Mouse (Mus musculus) left cerebral cortex, adult 11 months (tissue): ENCODE data around the gene Smarcd2.

Experiments used
- DNase-seq: peaks from one replicate; pipeline ENCODE4 v3.0.0; 2022; ENCODE audit warnings: low spot score

Gene Smarcd2

GRCm38 (mm10) chr11:106272644-106273310 is at the start of gene Smarcd2:
TSS of gene Smarcd2 (minus strand) at chr11:106272972.
- DNase-seq = peak; percentile 99

GRCm38 (mm10) chr11:106318406-106319366 is 45.9 kb upstream of the Smarcd2 start:
- DNase-seq = no peak

GRCm38 (mm10) chr11:106317801-106318200 is 45.0 kb upstream of the Smarcd2 start:
- DNase-seq = no peak

DNA sequence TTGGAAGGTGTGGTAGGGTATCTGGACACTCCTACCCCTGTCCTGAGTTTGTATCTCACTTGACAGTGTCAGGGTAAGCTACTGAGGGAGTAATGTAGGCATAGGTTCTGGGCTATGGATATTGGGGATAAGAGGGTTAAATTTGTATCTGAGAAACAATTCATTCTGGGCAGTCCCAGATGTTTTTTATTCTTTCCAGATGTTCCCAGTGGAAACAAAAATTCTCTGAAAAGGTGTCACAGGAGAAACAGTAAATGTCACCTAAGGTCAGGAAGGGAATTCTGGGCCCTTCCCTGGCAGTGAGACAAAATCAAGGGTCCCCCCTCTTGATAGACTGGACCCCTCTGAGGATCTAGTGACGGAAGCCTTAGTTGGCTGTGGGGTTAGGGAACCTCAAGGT is 43.6 kb upstream of the Smarcd2 start:
- DNase-seq = no peak

- no peak for DNase-seq
Observed at GRCm38 (mm10) chr11:106314333-106314812, 41.6 kb upstream of the Smarcd2 start, which contains the start of gene Cd79b. TSS of gene Cd79b (minus strand) at chr11:106314762.

GRCm38 (mm10) chr11:106313533-106313932 is 40.8 kb upstream of the Smarcd2 start:
- DNase-seq = no peak

DNA sequence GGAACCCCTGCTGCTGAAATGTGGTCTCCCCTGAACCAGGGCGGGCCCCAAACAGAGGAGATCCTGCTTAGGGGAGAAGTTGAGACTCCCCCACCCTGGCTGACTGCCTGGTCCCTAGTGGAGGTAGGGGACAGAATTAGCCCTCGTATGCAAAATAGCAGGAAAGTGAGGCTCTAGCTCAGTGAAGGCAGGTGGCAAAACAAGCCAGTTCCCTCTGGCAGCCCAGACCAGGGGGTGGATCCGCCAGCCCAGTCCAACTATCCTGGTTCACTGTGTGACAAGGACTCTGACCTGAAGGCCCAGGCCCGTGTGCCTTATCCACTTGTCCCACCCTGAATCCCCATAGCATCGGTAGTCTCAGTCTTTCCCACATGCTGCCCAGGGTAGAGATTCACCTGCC is 37.4 kb upstream of the Smarcd2 start:
- DNase-seq = no peak

GRCm38 (mm10) chr11:106308162-106308561 is 35.4 kb upstream of the Smarcd2 start:
- no peak for DNase-seq

DNA sequence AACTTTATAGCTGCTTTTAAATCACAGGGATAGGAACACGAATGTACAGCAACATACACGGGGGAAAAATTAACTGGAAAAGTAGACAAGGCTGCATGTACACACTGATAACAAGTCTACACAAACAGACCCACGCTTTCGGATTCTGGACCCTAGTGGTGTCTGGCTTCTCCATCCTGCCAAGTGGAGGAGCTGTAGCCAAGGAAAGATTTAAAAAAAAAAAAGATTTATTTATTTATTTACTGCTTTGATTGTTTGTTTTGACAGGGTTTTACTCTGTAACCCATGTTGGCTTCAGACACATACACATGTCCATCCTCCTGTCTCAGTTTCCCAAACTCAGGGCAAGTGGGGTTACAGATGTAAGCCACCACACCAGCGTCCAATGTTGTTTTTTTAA is 34.7 kb upstream of the Smarcd2 start:
- no peak for DNase-seq

DNA sequence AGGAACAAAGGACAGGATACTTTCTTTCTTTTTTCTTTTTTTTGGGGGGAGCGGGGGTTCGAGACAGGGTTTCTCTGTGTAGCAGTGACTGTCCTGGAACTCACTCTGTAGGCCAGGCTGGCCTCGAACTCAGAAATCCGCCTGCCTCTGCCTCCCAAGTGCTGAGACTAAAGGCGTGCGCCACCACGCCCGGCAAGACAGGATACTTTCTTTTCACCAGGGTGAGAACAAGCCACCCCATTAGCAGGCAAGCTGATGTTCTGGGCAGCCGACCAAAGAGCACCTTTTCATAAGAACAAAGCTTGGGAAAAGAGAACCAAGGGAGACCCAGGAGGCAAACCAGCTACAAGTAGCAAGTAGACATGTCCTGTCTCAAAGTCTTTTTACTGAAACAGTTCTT is 34.0 kb upstream of the Smarcd2 start:
- DNase-seq = no peak

DNA sequence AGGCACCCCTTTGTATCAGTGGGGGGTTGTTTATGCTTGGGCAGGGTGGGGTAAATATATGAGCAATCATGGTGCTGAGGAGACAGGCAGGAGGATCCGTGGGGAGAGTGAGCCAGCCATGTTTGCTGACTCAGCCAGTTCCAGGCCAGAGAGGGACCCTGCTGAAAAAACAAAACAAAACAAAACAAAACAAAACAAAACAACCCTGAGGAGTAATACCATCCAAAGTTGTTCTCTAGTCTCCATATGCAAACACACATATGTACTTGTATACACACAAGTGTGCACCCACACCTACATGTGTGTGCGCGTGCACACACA is 33.3 kb upstream of the Smarcd2 start:
- no peak for DNase-seq

GRCm38 (mm10) chr11:106305348-106306064 is 32.7 kb upstream of the Smarcd2 start:
- no peak for DNase-seq

GRCm38 (mm10) chr11:106302634-106303033 is 29.9 kb upstream of the Smarcd2 start:
- no peak for DNase-seq

GRCm38 (mm10) chr11:106301765-106302164 is 29.0 kb upstream of the Smarcd2 start, which contains the start of gene Gh:
TSS of gene Gh (minus strand) at chr11:106301865.
- DNase-seq = no peak

DNA sequence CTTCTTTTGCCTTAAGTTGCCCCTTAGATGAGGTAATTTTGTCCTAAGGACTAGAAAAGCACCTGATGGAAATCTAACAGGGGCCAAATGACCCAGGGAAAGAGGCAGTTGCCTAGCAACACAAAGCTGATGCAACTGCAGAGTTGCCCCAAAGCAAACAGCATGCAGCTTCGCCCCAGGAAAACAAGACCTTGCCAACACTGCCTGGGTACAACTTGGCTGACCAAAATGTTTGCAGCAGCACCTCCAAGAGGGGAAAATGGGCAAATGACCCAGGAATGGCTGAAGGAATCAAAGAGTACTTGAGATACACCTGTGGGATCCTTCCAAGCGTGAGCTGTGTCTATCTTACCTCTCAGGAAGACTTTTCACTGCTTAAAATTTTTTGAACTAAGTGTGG is 19.1 kb upstream of the Smarcd2 start:
- DNase-seq = no peak

DNA sequence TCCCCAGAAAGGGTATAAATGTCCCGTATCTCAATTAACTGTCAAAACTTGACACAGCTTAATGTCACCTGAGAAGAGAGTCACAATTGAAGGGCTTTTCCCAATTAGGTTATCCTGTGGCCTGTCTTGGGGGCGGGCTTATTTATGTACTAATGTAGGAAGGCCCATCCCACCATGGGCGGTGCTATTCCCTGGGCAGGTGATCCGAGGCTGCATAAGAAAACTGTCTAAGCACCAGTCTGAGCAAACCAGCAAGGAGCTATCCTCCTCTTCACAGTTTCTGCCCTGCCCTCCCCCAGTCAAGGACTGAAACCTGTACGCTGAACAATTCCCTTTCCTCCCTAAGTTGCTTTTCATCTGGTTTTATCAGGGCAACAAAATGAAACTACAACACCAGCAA is 17.6 kb upstream of the Smarcd2 start:
- DNase-seq = no peak

DNA sequence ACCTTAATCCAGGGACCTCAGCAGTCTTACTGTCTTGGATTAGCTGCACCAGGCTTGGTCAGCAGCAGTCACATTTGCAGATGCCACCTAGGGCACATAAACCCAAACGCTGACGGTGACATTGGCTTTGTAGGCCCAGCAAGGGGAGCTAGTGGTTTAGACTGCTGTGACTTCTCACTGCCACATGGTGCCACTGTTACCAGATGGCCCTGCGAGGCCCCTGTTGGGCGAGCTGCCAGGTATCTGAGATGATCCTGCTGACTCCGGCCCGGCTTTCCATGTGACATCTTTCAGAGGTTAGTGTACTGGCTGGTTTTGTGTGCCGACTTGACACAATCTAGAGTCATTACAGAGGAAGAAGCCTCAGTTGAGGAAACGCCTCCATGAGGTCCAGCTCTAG is 16.6 kb upstream of the Smarcd2 start:
- DNase-seq = no peak

DNA sequence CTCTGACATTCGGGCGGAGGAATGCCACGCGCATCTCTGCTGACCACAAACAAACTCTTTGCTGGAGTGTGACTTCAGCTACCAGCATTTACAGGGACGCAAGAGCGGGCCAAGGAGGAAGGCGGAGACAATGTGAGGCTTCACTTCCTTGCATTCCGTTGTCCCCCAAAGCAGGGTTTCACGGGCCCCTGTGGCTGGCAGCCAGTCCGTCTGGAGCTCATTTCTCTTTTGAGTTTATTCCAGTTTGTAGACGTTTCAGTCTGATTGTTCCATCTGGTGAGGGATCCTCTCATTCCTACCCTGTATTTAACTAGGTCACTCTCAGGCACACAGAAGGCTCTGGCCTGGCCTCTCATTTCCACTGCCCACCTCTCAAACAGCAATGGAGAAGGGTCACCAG is 14.2 kb upstream of the Smarcd2 start:
- no peak for DNase-seq

- no peak for DNase-seq
Observed at GRCm38 (mm10) chr11:106286206-106286605, 13.4 kb upstream of the Smarcd2 start.

DNA sequence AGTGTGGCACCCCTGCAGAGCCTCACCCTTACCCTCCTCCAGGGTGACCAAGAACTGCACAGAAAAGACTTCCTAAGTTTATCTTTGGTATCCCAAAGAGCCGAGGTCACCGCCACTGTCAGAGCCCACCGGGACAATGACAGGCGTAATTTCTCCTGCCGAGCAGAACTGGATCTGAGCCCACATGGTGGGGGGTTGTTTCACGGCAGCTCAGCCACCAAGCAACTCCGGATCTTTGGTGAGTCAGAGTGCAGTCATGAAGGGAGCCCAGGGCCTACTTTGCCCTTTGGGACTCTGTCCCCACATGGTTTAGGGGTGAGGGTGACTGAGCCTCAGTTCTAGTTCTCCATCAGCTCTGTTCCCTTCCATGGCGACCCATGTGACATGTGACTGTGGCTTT is 11.4 kb upstream of the Smarcd2 start:
- DNase-seq = no peak

DNA sequence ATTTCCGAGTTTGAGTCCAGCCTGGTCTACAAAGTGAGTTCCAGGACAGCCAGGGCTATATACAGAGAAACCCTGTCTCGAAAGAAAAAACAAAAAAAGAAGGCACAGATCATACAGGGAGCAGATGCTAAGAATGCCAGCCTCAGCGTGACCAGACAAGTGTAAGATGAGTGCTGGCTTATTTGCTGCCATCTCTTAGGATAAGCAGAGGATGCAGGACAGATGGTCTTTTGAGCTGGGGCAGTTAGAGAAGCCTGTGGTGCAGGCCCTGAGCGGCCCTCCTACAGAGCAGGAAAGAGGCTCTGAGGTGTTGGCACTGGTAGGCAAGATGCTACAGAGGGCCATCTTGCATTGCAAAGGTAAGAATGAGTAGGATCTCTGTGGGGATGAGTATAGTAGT is 10.6 kb upstream of the Smarcd2 start:
- no peak for DNase-seq

GRCm38 (mm10) chr11:106282452-106282851 is 9.7 kb upstream of the Smarcd2 start:
- no peak for DNase-seq

DNA sequence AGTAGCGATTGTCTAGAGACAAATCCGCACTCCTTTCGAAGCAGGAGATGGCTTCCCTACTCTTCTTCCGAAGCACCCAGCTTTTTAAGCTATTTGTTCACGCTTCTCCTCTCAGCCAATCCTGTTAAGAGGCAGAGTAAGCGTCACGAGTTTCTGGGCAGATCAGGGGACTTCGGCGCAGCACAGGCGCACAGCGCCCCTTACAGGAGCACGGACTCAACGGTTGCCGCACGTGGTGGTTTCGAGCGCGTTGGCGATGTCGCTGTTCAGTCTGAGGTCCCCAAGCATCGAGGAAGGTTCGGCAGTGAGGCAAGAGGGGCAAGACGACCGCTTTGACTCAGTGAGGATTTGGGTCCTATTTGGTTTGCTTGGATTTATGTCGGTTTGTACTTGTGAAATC is 3.7 kb upstream of the Smarcd2 start, which contains the start of gene Tcam1:
Gene Tcam1, plus strand, starts transcription at position 219 of the 400 bp plus-strand sequence.
- DNase-seq = peak; percentile 87
